Mouse (Mus musculus) T-helper 17 cell (primary cell): ENCODE results near the gene Twf2.

Experiments
- in situ Hi-C, 2 experiments: fragments of 300-600 bp; cut with MboI, MseI; formaldehyde crosslinking; loops; 1 replicate in 1 of 2; 2 replicates in 1 of 2; pipeline ENCODE4 v1.15.1; 2025; ENCODE audit warnings: high pct_unique_total_duplicates in 2 of 2

Twf2 gene

GRCm38 (mm10) chr9:106203990-106204851, 1.3 kb downstream of the Twf2 start:
- in situ Hi-C loops: loop anchor here in 1 of 2 experiments (10.0 kb wide), 1 partner anchor 1681 kb away; the partner anchor contains the start of gene Mon1a

GRCm38 (mm10) chr9:106205713-106206290, 2.9 kb downstream of the Twf2 start:
- in situ Hi-C loops: loop anchor here in 1 of 2 experiments (5.0 to 10.0 kb wide), 2 partner anchors 39 to 1679 kb away; partner anchors contain the start of gene Mon1a

- in situ Hi-C loops: loop anchor here in 1 of 2 experiments (5.0 to 10.0 kb wide), 2 partner anchors 39 to 1678 kb away; partner anchors contain the start of gene Mon1a
These were observed 3.6 kb downstream of the Twf2 start for GRCm38 (mm10) chr9:106206515-106206914.

- in situ Hi-C loops: loop anchor here in 1 of 2 experiments (5.0 to 10.0 kb wide), 2 partner anchors 41 to 1677 kb away; partner anchors contain the start of gene Mon1a
These were observed 5.3 kb downstream of the Twf2 start for GRCm38 (mm10) chr9:106208181-106208580.

GRCm38 (mm10) chr9:106209954-106210353, 7.0 kb downstream of the Twf2 start:
- in situ Hi-C loops: loop anchor here in 1 of 2 experiments (5.0 to 10.0 kb wide), 3 partner anchors 43 to 1675 kb away; partner anchors contain the start of genes Mon1a and Poc1a

GRCm38 (mm10) chr9:106210853-106211609, 8.1 kb downstream of the Twf2 start:
- in situ Hi-C loops: loop anchor here in 1 of 2 experiments (5.0 kb wide), 1 partner anchor 71 kb away; the partner anchor contains the start of gene Poc1a

GRCm38 (mm10) chr9:106211680-106212593, 9.0 kb downstream of the Twf2 start:
- in situ Hi-C loops: loop anchor here in 1 of 2 experiments (5.0 kb wide), 1 partner anchor 70 kb away; the partner anchor contains the start of gene Poc1a

GRCm38 (mm10) chr9:106212594-106212981, 9.7 kb downstream of the Twf2 start:
- in situ Hi-C loops: loop anchor here in 1 of 2 experiments (5.0 kb wide), 1 partner anchor 70 kb away; the partner anchor contains the start of gene Poc1a

GRCm38 (mm10) chr9:106215341-106216125, 12.6 kb downstream of the Twf2 start:
- in situ Hi-C loops: no loop called here

- in situ Hi-C loops: no loop called here
These were observed 14.1 kb downstream of the Twf2 start for GRCm38 (mm10) chr9:106216971-106217370.

- in situ Hi-C loops: loop anchor here in 1 of 2 experiments (5.0 kb wide), 1 partner anchor 41 kb away; no protein-coding TSS in a partner anchor
These were observed 18.1 kb downstream of the Twf2 start for GRCm38 (mm10) chr9:106220894-106221523.

- in situ Hi-C loops: loop anchor here in 1 of 2 experiments (5.0 kb wide), 1 partner anchor 40 kb away; no protein-coding TSS in a partner anchor
These were observed 19.4 kb downstream of the Twf2 start, which contains the start of gene Tlr9 for GRCm38 (mm10) chr9:106222261-106222851. TSS of gene Tlr9 (plus strand) at chr9:106222598.

- in situ Hi-C loops: loop anchor here in 1 of 2 experiments (5.0 kb wide), 1 partner anchor 39 kb away; no protein-coding TSS in a partner anchor
These were observed 20.1 kb downstream of the Twf2 start for GRCm38 (mm10) chr9:106222994-106223393.

- in situ Hi-C loops: no loop called here
These were observed 22.7 kb downstream of the Twf2 start for GRCm38 (mm10) chr9:106225469-106226150.

GRCm38 (mm10) chr9:106226151-106226682, 23.3 kb downstream of the Twf2 start:
- in situ Hi-C loops: no loop called here

- in situ Hi-C loops: no loop called here
These were observed 25.0 kb downstream of the Twf2 start for GRCm38 (mm10) chr9:106227790-106228429.
